Mouse (Mus musculus): ENCODE measurements around the gene Cetn4. TPM values are rescaled to one million over a fixed set of nuclear protein-coding genes. Genes with fewer than 3 reads are reported as not detected.
A peak's percentile ranks its signal among the peaks of the same experiment; 100 is the strongest.

Gene Cetn4
- 0.84 and 2.5 TPM in 2 replicates for polyA plus RNA-seq (2014; fragmentation: Nextera tagmentation; extraction: Ambion mirVana)

GRCm38 (mm10) chr3:37312370-37312941 lies at the start of gene Cetn4, which contains the start of gene Bbs12:
Cetn4 (minus strand) TSS chr3:37312708.
Bbs12 (plus strand) TSS chr3:37312554.
- H3K9me3 ChIP-seq (ENCODE audit: control insufficient read depth, low read length), result no peaks in the 10 kb centered on the region
- no peaks in the 10 kb centered on the region for H3K27me3 ChIP-seq (ENCODE audit: control insufficient read depth, insufficient read depth, low read length)
- H3K4me3 ChIP-seq (ENCODE audit: low read depth, low read length), result peak within 1 kb of the TSS; percentile 85
- H3K9ac ChIP-seq (ENCODE audit: low read length), result peak within 1 kb of the TSS; percentile 90
- H3K4me2 ChIP-seq (ENCODE audit: low read depth, low read length, severe bottlenecking), result peak within 1 kb of the TSS; percentile 70
- under 1% methylated on average over 54 of the region's 54 CpGs for WGBS
- no peaks in the 10 kb centered on the region for H3K4me1 ChIP-seq (replicated peaks; ENCODE audit: control insufficient read depth, insufficient read depth, low read length)
- ATAC-seq (replicated peaks; ENCODE audit: low FRiP score), result peak; percentile 100
- DNase-seq (ENCODE audit: low spot score), result peak; percentile 98
- no peak within 1 kb of the TSS for H3K27ac ChIP-seq (ENCODE audit: low read depth, low read length)
- no peaks in the 10 kb centered on the region for H3K36me3 ChIP-seq (ENCODE audit: control insufficient read depth, insufficient read depth, low read length)

DNA sequence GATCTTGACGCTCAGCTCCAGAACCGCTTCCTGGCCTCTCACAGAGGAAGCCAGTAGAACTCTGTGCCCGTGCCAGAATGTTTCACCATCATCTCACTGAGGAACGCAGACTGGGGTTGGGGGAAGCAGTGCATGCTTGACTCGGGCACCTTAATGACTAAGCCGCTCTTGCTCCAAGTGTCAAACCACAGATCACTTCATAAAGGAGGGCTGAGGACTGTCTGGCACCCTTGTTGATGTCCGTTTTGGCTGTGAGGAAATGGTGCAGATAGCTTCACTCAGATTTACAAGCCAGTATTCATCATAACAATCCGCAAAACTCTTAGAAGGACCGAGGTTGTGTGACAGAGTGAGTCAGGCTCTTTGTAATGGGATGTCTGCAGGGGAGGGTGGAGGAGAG lies 48.2 kb upstream of the Cetn4 start:
- ATAC-seq (replicated peaks; ENCODE audit: low FRiP score), result no peak
- H3K27me3 ChIP-seq (ENCODE audit: control insufficient read depth, insufficient read depth, low read length), result no peaks in the 10 kb centered on the region
- H3K36me3 ChIP-seq (ENCODE audit: control insufficient read depth, insufficient read depth, low read length), result no peaks in the 10 kb centered on the region
- no peak overlapping the region for H3K27ac ChIP-seq (ENCODE audit: low read depth, low read length)
- no peaks in the 10 kb centered on the region for H3K4me1 ChIP-seq (replicated peaks; ENCODE audit: control insufficient read depth, insufficient read depth, low read length)
- no peak overlapping the region for H3K9ac ChIP-seq (ENCODE audit: low read length)
- 87% methylated on average over 9 of the region's 9 CpGs for WGBS
- H3K4me2 ChIP-seq (ENCODE audit: low read depth, low read length, severe bottlenecking), result no peak overlapping the region
- H3K9me3 ChIP-seq (ENCODE audit: control insufficient read depth, low read length), result no peaks in the 10 kb centered on the region
- no peak overlapping the region for H3K4me3 ChIP-seq (ENCODE audit: low read depth, low read length)
- no peak for DNase-seq (ENCODE audit: low spot score)

- Histone ChIP-seq H3K4me2 (ENCODE audit: low read depth, low read length, severe bottlenecking) (no peak overlapping the region), H3K4me3 (ENCODE audit: low read depth, low read length) (no peak overlapping the region), H3K9me3 (ENCODE audit: control insufficient read depth, low read length) (no peaks in the 10 kb centered on the region), H3K4me1 (replicated peaks; ENCODE audit: control insufficient read depth, insufficient read depth, low read length) (no peaks in the 10 kb centered on the region), H3K27me3 (ENCODE audit: control insufficient read depth, insufficient read depth, low read length) (no peaks in the 10 kb centered on the region; the same call in 1 of the 2 replicates), H3K27ac (ENCODE audit: low read depth, low read length) (no peak overlapping the region), H3K9ac (ENCODE audit: low read length) (no peak overlapping the region), H3K36me3 (ENCODE audit: control insufficient read depth, insufficient read depth, low read length) (no peaks in the 10 kb centered on the region)
- DNase-seq (ENCODE audit: low spot score) (no peak), ATAC-seq (replicated peaks; ENCODE audit: low FRiP score) (no peak)
- 92% methylated on average over 1 of the region's 1 CpGs for WGBS
Observed at GRCm38 (mm10) chr3:37354737-37355136, 42.2 kb upstream of the Cetn4 start.

- Histone ChIP-seq H3K4me1 (replicated peaks; ENCODE audit: control insufficient read depth, insufficient read depth, low read length) (0 out of 2 replicates have a peak, but pooled peaks cover 1% of the 10 kb centered on the region), H3K9ac (ENCODE audit: low read length) (no peak overlapping the region), H3K27me3 (ENCODE audit: control insufficient read depth, insufficient read depth, low read length) (peaks cover 5% of the 10 kb centered on the region; the same call in 1 of the 2 replicates), H3K4me3 (ENCODE audit: low read depth, low read length) (no peak overlapping the region), H3K4me2 (ENCODE audit: low read depth, low read length, severe bottlenecking) (no peak overlapping the region), H3K36me3 (ENCODE audit: control insufficient read depth, insufficient read depth, low read length) (no peaks in the 10 kb centered on the region), H3K9me3 (ENCODE audit: control insufficient read depth, low read length) (no peaks in the 10 kb centered on the region), H3K27ac (ENCODE audit: low read depth, low read length) (no peak overlapping the region)
- ATAC-seq (replicated peaks; ENCODE audit: low FRiP score) (no peak), DNase-seq (ENCODE audit: low spot score) (no peak)
- 81% methylated on average over 10 of the region's 10 CpGs for WGBS
Observed at GRCm38 (mm10) chr3:37353951-37354481, 41.5 kb upstream of the Cetn4 start.

DNA sequence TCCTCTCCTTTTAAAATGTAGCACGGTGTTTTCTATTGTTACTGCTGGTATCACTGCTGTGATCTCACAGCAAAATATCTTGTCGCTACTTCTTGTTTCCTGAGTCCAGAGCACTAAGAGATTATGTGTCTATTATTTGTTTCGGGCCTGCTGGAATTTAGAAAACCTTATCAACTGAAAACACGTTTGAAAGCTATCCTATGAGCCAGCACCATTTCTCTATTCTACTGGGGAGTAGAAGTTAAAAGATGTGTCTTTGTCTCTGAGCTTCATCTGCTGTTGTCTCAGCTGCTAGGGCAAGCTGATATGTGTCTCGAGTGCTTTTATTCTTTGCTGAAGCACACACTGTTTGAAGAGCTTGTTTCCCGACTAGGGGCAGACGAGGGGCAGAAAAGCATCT lies 37.9 kb upstream of the Cetn4 start:
- Histone ChIP-seq H3K9ac (ENCODE audit: low read length) (no peak overlapping the region), H3K36me3 (ENCODE audit: control insufficient read depth, insufficient read depth, low read length) (no peaks in the 10 kb centered on the region), H3K27ac (ENCODE audit: low read depth, low read length) (no peak overlapping the region), H3K27me3 (ENCODE audit: control insufficient read depth, insufficient read depth, low read length) (peaks cover 18% of the 10 kb centered on the region; the same call in 1 of the 2 replicates), H3K4me3 (ENCODE audit: low read depth, low read length) (no peak overlapping the region), H3K4me2 (ENCODE audit: low read depth, low read length, severe bottlenecking) (no peak overlapping the region), H3K4me1 (replicated peaks; ENCODE audit: control insufficient read depth, insufficient read depth, low read length) (0 out of 2 replicates have a peak, but pooled peaks cover 3% of the 10 kb centered on the region), H3K9me3 (ENCODE audit: control insufficient read depth, low read length) (no peaks in the 10 kb centered on the region)
- 69% methylated on average over 7 of the region's 7 CpGs for WGBS
- no peak for ATAC-seq (replicated peaks; ENCODE audit: low FRiP score)
- no peak for DNase-seq (ENCODE audit: low spot score)

DNA sequence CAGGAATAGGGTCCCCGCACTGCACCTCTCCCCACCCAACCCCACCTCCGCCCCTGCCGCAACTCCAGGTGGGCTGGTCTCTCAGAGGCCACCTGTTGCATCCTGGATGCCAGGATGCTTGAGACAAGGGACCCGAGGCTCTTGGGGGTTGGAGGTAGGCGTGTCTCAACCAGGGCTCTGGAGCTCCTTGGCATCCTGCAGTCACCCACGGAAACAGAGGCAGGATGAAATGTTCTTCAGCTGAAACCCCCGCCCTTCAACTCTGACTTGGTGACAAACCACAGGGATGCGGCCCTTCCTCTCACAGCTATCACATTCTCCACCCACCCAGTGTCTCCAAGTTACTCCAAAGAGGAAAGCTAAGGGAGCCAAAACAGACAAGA lies 36.6 kb upstream of the Cetn4 start:
- Histone ChIP-seq H3K4me2 (ENCODE audit: low read depth, low read length, severe bottlenecking) (peak overlapping the region; percentile 98), H3K4me1 (replicated peaks; ENCODE audit: control insufficient read depth, insufficient read depth, low read length) (0 out of 2 replicates have a peak, but pooled peaks cover 3% of the 10 kb centered on the region), H3K9ac (ENCODE audit: low read length) (peak overlapping the region; percentile 78), H3K9me3 (ENCODE audit: control insufficient read depth, low read length) (no peaks in the 10 kb centered on the region), H3K36me3 (ENCODE audit: control insufficient read depth, insufficient read depth, low read length) (no peaks in the 10 kb centered on the region), H3K4me3 (ENCODE audit: low read depth, low read length) (peak overlapping the region; percentile 67), H3K27ac (ENCODE audit: low read depth, low read length) (no peak overlapping the region), H3K27me3 (ENCODE audit: control insufficient read depth, insufficient read depth, low read length) (peaks cover 18% of the 10 kb centered on the region; the same call in 1 of the 2 replicates)
- DNase-seq (ENCODE audit: low spot score) (no peak), ATAC-seq (replicated peaks; ENCODE audit: low FRiP score) (no peak)
- WGBS, result 11% methylated on average over 8 of the region's 8 CpGs

- Histone ChIP-seq H3K27me3 (ENCODE audit: control insufficient read depth, insufficient read depth, low read length) (peaks cover 18% of the 10 kb centered on the region; the same call in 1 of the 2 replicates), H3K36me3 (ENCODE audit: control insufficient read depth, insufficient read depth, low read length) (no peaks in the 10 kb centered on the region), H3K4me1 (replicated peaks; ENCODE audit: control insufficient read depth, insufficient read depth, low read length) (0 out of 2 replicates have a peak, but pooled peaks cover 3% of the 10 kb centered on the region), H3K27ac (ENCODE audit: low read depth, low read length) (no peak within 1 kb of the TSS), H3K9me3 (ENCODE audit: control insufficient read depth, low read length) (no peaks in the 10 kb centered on the region), H3K4me3 (ENCODE audit: low read depth, low read length) (peak within 1 kb of the TSS; percentile 67), H3K9ac (ENCODE audit: low read length) (peak within 1 kb of the TSS; percentile 78), H3K4me2 (ENCODE audit: low read depth, low read length, severe bottlenecking) (peak within 1 kb of the TSS; percentile 98)
- peak; percentile 60 for ATAC-seq (replicated peaks; ENCODE audit: low FRiP score)
- DNase-seq (ENCODE audit: low spot score), result peak; percentile 70
- 2% methylated on average over 64 of the region's 75 CpGs for WGBS
Observed at GRCm38 (mm10) chr3:37348221-37349165, 36.0 kb upstream of the Cetn4 start, which contains the start of gene Fgf2. Fgf2 (plus strand) TSS chr3:37348346.

- WGBS, result 30% methylated on average over 9 of the region's 9 CpGs
- ATAC-seq (replicated peaks; ENCODE audit: low FRiP score), result 0 out of 2 replicates have a peak, but pooled peaks have one; percentile 7
- H3K27me3 ChIP-seq (ENCODE audit: control insufficient read depth, insufficient read depth, low read length), result peaks cover 18% of the 10 kb centered on the region; the same call in 1 of the 2 replicates
- H3K4me3 ChIP-seq (ENCODE audit: low read depth, low read length), result peak overlapping the region; percentile 67; the same call in 1 of the 2 replicates
- no peak for DNase-seq (ENCODE audit: low spot score)
- no peaks in the 10 kb centered on the region for H3K36me3 ChIP-seq (ENCODE audit: control insufficient read depth, insufficient read depth, low read length)
- peak overlapping the region; percentile 98 for H3K4me2 ChIP-seq (ENCODE audit: low read depth, low read length, severe bottlenecking)
- H3K9me3 ChIP-seq (ENCODE audit: control insufficient read depth, low read length), result no peaks in the 10 kb centered on the region
- no peak overlapping the region for H3K9ac ChIP-seq (ENCODE audit: low read length)
- no peak overlapping the region for H3K27ac ChIP-seq (ENCODE audit: low read depth, low read length)
- 0 out of 2 replicates have a peak, but pooled peaks cover 3% of the 10 kb centered on the region for H3K4me1 ChIP-seq (replicated peaks; ENCODE audit: control insufficient read depth, insufficient read depth, low read length)
Observed at GRCm38 (mm10) chr3:37347671-37348070, 35.2 kb upstream of the Cetn4 start.
